Mouse (Mus musculus) testis, postnatal 14 days (tissue): Measurements from ENCODE around the gene Ms4a15.

Source experiments
- DNase-seq: peaks from one replicate; pipeline ENCODE4 v3.0.0; 2021; ENCODE audit warnings: low spot score

Gene Ms4a15

DNA sequence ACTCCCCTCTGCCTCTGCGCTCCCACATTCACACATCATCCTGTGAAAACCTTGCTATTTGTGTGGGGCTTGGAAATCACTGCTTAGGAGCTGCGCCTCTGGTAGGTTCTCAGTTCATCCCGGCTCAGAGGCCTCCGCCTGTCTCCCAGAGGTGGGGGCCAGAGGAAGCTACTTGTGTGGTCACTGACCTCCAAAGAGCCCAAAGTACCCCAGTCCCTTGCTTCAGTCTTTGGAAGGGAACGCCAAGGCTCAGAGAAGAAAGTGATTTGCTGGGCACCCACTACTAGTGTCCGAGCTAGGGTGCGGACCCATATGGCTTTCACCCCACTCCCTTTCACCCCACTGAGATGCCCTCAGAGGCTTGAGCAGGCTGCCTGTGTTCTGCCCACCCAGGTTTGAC is at the start of gene Ms4a15:
Gene Ms4a15 (minus strand): TSS at position 101 of the 400 bp plus-strand sequence.
- no peak for DNase-seq

- no peak for DNase-seq
Measured at GRCm38 (mm10) chr19:11037570-11037969, 44.5 kb upstream of the Ms4a15 start.

- DNase-seq: no peak
Measured at GRCm38 (mm10) chr19:11022382-11022781, 29.3 kb upstream of the Ms4a15 start.

DNA sequence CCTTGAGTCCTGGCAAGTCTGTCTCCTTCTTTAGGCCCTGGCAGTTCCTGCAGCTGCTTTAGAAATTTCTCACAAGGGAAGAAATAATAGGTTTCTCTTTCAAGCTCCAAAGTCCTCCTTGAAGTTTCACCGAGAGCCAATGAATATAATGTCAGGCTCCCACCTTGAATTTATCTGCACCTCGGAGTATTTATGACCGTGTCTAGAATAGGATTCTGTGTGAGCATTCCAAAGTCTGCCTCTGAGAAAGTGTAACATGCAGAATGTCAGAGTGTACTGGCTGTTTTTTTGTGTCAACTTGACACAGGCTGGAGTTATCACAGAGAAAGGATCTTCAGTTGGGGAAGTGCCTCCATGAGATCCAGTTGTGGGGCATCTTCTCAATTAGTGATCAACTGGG is 24.8 kb upstream of the Ms4a15 start, which contains the start of gene Ms4a18:
Gene Ms4a18 (minus strand): TSS at position 141 of the 400 bp plus-strand sequence.
- no peak for DNase-seq

DNA sequence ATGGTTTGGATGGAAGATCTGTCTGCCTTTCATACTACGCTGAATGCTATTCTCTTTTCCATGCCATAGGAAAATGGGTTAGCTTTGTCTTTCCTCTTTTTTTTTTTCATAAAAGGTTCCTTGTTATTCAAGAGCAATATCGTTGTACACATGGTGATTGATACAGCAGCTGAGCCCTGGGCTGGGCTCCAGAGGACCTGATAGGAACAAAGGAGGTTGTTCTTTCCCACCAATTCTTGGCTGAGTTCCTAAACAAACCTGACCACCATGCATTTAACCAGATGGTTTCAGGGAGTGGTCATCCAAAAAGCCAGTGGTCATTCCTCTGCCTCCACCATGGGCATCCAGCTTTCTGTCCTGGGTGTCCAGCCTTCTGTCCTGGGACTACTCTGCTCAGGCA is 24.2 kb upstream of the Ms4a15 start:
- peak; percentile 14 for DNase-seq

DNA sequence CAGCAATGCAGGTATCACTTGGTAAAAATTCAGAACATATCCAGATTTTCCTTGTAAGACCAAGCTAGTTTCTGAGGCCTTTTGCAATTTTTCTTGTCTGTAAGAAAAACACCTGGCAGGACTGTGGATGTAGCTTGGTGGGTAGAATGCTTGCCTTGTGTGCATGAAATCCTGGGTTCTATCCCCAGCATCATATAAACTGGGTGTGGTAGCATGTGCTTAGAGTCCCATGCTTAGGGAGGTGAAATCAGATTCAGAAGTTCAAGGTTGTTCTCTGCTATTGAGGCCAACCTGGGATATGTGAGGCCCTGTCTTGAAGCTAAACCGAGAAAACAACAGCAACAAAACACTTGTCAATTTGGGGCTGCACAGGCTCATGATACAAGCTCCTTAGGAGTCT is 22.9 kb upstream of the Ms4a15 start:
- no peak for DNase-seq

GRCm38 (mm10) chr19:11015468-11015867 is 22.4 kb upstream of the Ms4a15 start:
- DNase-seq: no peak

DNA sequence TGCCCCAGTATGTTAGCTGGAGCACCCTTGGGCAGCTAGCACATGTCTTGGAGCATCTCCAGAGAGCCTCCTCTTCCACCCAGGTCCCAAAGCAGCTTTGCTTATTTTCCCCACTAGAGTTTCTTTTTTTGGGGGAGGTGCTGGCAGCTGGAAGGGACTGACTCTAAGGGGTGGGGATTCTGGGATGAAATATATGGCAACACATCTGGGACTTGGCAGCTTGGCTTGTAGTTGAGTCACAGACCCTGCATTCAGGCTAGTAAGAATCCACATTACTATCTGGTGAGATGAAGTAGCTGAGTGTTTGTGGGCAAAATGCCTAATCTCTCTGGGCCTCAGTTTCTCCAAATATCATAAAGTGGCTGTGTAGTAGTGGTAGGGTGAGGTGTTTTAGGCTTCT is 1.1 kb downstream of the Ms4a15 start:
- DNase-seq: no peak

- no peak for DNase-seq
Measured at GRCm38 (mm10) chr19:10990751-10991150, 2.3 kb downstream of the Ms4a15 start.

GRCm38 (mm10) chr19:10988563-10988962 is 4.5 kb downstream of the Ms4a15 start:
- no peak for DNase-seq

- no peak for DNase-seq
Measured at GRCm38 (mm10) chr19:10985889-10986288, 7.2 kb downstream of the Ms4a15 start.

DNA sequence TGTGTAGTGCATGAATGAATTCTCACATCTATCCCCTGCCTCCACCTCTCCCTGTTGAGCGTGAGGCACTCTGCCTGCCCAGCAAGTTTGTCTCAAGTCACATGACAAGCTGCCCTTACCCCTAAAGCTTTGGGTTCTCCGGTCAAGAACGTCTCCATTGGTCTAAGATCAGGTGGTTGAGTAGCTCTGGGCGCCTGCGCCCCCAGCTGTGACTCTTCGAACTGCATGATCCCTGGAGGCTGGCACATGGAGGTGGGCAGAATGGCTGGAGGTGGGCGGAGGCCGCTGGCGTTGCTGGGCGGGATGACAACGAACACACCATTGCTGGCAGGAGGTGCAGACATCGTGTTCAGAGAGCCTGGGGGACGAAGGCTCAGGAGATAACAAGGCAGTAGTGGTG is 8.5 kb downstream of the Ms4a15 start:
- DNase-seq: no peak

- DNase-seq: no peak
Measured at GRCm38 (mm10) chr19:10983146-10983545, 9.9 kb downstream of the Ms4a15 start.

- DNase-seq: no peak
Measured at GRCm38 (mm10) chr19:10980210-10980609, 12.8 kb downstream of the Ms4a15 start.

DNA sequence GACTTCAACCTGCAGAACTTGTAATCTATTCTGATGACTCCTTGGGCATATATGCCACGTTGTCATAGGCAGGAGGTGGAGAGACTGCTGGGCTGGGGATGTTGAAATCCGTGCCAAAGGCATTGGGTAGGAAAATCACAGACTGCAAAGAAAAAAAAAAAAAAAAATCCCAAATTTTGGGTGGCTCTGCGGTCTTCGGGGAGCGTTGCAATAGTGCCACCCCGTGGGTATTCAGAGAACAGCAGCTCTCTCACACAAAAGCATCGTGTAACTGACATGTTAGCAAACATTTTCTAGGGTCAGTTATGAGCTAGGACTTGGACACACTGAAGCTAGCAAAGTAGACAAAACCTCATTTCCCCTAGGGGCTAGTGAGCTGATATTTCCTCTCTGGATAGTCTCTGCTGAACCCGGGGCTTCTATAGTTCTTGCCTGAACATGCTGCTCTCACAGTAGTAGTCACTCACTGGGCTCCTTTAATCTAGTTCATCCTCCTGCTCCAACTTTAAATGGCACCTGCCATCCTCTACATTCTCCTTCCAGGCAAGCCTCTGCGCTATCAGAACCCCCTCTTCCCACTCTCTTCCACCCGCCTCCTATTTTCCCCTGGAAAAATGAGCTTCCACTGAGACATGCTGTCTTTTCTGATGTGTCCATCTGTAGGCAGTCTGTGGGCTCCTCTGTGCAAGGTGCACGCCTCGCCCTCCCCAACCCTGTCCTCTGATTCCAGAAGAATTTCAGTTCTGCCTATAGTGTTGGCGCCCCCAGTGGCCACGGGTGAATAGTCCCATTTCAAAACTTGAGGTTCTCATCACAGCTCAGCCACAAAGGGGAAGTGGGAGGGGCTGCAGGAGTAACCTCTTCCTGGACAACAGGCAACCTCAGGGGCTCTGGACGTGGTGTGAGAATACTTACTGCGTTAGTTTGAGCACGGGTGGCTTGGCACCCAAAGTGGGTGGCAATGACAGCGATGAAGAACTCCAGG is 13.6 kb downstream of the Ms4a15 start:
- DNase-seq: peak; percentile 51

GRCm38 (mm10) chr19:10976318-10976717 is 16.7 kb downstream of the Ms4a15 start:
- no peak for DNase-seq

DNA sequence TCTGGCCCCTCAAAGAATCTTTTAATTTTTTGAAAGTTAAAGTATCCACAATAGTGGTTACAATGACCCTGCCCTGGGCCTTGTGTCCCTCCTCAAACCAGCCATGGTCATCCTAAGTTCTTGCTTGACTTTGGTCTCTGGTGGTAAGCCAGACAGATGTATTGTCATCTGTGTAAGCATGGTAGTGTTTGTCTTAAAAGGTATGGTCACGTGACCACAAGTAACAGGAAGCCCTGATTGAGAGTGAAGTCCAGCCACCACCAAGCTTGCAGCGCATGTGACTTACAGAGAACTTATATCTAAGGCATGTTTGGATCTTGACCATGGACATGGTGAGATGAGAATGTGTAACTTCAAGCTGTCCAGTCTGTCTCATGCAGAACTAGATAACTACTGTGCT is 17.9 kb downstream of the Ms4a15 start:
- no peak for DNase-seq

DNA sequence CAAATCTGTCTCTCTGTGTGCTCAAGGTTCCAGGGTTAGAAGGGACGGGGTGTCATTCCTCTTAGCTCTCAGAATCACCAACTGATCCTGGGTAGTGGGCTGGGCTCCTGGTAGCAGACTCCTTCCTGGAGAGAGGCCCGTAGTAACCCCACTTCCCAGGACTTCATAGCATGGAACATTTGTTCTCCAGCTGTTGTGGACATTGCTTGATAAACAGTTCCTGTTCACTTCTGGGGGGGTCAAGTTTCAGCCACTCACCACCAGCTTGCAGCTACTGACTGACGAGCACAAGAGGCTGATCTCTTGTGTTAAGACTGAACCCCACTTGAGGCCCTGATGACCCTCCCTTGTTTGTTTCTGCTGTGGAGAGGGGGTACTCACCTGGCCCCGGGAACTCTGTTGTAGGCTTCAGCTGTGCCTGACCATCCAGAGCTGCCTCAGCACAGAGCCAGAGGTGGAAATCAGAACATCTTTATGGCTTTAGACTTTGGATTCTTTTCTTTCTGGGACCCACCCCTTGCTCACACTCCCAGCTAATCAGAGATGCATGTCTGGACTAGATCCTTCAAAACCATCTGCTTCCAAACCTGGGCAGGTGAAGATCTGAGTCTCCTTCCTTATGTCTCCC is 18.7 kb downstream of the Ms4a15 start, which contains the start of gene Ms4a10:
Gene Ms4a10 (minus strand): TSS at position 433 of the 628 bp plus-strand sequence.
- DNase-seq: no peak

DNA sequence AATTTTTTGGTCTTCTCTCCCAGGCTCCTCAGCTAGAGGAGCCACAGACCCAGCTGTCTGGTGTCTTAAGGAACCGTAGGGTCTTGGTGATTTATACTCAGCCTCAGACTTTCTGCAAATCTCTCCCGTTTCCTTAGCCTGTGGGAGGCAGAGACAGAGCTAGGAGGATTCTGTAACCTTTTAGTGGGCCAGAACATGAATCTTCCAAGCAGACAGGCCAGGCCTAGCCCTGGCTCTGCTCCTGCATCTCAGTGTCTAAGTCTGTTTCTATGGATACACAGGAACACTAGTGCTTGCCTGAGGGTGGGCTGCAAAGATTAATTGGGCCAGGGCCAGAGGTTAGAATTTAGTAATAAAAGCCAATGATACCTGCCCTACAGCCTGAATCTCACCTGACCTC is 19.9 kb downstream of the Ms4a15 start:
- DNase-seq: no peak

DNA sequence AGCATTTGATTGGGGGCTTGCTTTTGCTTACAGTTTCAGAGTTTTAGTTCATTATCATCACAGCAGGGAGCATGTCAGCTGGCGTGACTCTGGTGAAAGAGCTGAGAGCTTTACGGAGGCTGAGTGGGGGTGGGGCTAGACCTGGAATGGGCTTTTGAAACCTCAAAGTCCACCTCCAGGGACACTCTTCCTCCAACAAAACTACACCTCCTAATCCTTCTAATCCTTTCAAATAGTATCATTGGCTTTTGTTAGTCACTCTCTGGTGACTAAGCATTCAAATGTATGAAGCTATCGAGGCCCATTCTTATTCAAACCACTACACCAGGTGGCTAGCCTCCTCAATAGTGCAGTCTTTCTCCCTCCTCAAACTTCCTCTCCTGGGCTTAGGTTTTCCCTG is 20.4 kb downstream of the Ms4a15 start:
- DNase-seq: no peak

DNA sequence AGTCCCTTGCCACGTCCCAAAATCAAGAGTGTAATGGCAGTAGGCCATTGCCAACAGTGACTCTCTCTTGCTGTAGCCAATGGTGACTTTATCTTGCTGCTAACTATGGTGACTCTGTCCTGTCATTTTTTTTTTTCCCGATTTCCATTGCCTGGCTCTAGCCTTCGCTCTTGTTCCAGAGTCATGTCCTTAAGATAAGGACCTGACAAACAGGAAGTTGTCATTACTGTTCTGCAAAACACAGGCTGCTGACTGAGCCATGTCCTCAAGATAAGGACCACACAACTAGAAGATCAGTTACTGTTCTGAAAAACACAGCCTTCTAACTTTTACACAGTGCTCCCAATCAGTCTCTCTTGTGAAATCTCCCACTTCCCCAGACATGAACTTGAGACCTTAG is 22.6 kb downstream of the Ms4a15 start:
- no peak for DNase-seq

- DNase-seq: peak; percentile 53
Measured at GRCm38 (mm10) chr19:10968578-10968977, 24.5 kb downstream of the Ms4a15 start.

DNA sequence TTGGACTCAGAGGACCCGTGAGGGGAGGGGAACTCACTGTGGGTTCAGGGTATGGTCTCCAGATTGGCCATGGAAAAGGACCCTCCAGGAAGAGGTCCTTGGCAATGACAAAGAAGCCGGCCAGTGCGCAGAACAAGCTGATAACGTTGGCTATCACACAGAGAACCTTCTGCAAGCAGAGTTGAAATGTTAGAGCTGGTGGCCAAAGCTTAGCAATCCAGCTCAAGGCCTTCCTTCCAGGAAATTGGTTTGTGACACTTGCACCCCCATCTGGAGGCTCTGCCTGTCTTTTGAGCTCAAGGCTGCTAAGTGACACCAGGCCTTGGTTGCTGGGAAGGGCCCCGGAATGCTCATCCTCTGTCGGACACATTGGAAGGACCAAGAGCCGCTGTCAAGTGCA is 27.3 kb downstream of the Ms4a15 start:
- DNase-seq: peak; percentile 66
